Mouse (Mus musculus) limb, embryonic 14.5 days (tissue): ENCODE measurements at regions not wholly inside any gene's neighbourhood (a gene's known extent, or its start where the extent isn't known, plus 50 kb on each side); places are given as distances from the start of the nearest gene placed in this dataset.
"Not testable (repeated sequence)": the region's sequence is repeated elsewhere in the genome, so short reads cannot be mapped to it uniquely, and the experiment has no call there.

Experiments used
- ATAC-seq: fragments of 200-750 bp; cut with Nextera tagmentation; 2 replicates; pipeline ENCODE4 v1.8.0; 2017; ENCODE audit warnings: low read depth, moderate number of reproducible peaks, moderate TSS enrichment; ENCODE audit not compliant: low FRiP score
- DNase-seq: peaks from one replicate; pipeline ENCODE4 v3.0.0-alpha.2; 2015; ENCODE audit warnings: low spot score
- H3K27ac ChIP-seq: fragments of 300-500 bp; sonication (generic); replicated peaks from 2 replicates; pipeline ENCODE4 v1.5.1; 2014; ENCODE audit warnings: low read depth, mild to moderate bottlenecking, low read length, moderate library complexity, mixed read lengths
- H3K27me3 ChIP-seq: fragments of 300-500 bp; sonication (generic); 2 replicates; pipeline ENCODE4 v1.6.1; 2014; ENCODE audit warnings: low read length, mixed read lengths; ENCODE audit not compliant: control insufficient read depth, insufficient read depth
- H3K36me3 ChIP-seq: fragments of 300-500 bp; sonication (generic); 2 replicates; pipeline ENCODE4 v1.6.1; 2014; ENCODE audit warnings: mild to moderate bottlenecking, low read length, moderate library complexity, mixed read lengths; ENCODE audit not compliant: control insufficient read depth, insufficient read depth
- H3K4me1 ChIP-seq: fragments of 300-500 bp; sonication (generic); 2 replicates; pipeline ENCODE4 v1.6.1; 2014; ENCODE audit warnings: antibody characterized with exemption, low read length, mixed read lengths; ENCODE audit not compliant: control insufficient read depth, insufficient read depth
- H3K4me2 ChIP-seq: fragments of 300-500 bp; sonication (generic); replicated peaks from 2 replicates; pipeline ENCODE4 v1.6.1; 2014; ENCODE audit warnings: low read depth, mild to moderate bottlenecking, low read length, moderate library complexity; ENCODE audit not compliant: severe bottlenecking
- H3K4me3 ChIP-seq: fragments of 300-500 bp; sonication (generic); replicated peaks from 2 replicates; pipeline ENCODE4 v1.5.1; 2014; ENCODE audit warnings: low read length
- H3K9ac ChIP-seq: fragments of 300-500 bp; sonication (generic); 2 replicates; pipeline ENCODE4 v1.6.1; 2014; ENCODE audit warnings: mild to moderate bottlenecking, low read depth, low read length, moderate library complexity; ENCODE audit not compliant: severe bottlenecking
- H3K9me3 ChIP-seq: fragments of 300-500 bp; sonication (generic); 2 replicates; pipeline ENCODE4 v1.6.1; 2016; ENCODE audit warnings: low read length; ENCODE audit not compliant: control insufficient read depth
- POLR2A ChIP-seq: fragments of 200-500 bp; IDR thresholded peaks from 2 replicates; pipeline ENCODE4 v1.8.0; 2012; ENCODE audit warnings: inconsistent platforms, mild to moderate bottlenecking, moderate library complexity, borderline replicate concordance; ENCODE audit not compliant: insufficient read depth, insufficient read length; ENCODE audit errors: extremely low read depth
- WGBS: fragments of 180-500 bp; shearing (Covaris S2); extraction: QIAGEN DNeasy Blood & Tissue Kit; methylation state at CpG from one replicate; pipeline ENCODE4 v1.1.7; 2014; 5-methylcytosine and 5-hydroxymethylcytosine counted together

GRCm38 (mm10) chr13:83762484-83762883 is 258.6 kb downstream of the Mef2c start:
- no peak for DNase-seq
- ATAC-seq = no peak
- H3K27me3 ChIP-seq = no peaks in the 10 kb centered on the region
- TF ChIP-seq POLR2A = no peak
- H3K9ac ChIP-seq = no peak overlapping the region
- no peaks in the 10 kb centered on the region for H3K9me3 ChIP-seq
- H3K4me2 ChIP-seq = no peak overlapping the region
- H3K4me3 ChIP-seq = no peak overlapping the region
- 89% methylated on average over 1 of the region's 1 CpGs for WGBS
- H3K27ac ChIP-seq = no peak overlapping the region
- no peaks in the 10 kb centered on the region for H3K4me1 ChIP-seq
- no peaks in the 10 kb centered on the region for H3K36me3 ChIP-seq

- not testable (repeated sequence) for ATAC-seq
Observed at GRCm38 (mm10) chr13:83763288-83763687, 259.5 kb downstream of the Mef2c start.

DNA sequence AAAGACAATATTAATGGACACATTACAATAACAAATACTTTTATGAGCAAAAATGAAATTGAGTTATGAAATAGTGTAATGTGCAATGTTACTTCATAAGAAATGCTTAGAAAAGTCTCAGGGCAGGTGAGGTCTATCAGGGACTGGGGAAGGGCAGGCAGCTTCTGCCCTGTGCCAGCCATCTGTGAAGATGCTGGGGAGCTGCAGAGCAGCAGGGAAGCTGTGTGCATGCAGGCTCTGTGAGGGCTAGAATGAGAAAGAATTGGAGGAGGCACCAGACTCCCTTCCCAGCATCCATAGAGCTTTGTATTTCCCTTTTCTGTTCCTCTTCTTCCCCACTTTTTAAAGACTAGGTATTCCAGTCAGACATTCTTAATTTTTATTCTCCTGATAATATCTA is 281.8 kb downstream of the Mef2c start:
- no peak for ATAC-seq
- no peak overlapping the region for H3K9ac ChIP-seq
- no peaks in the 10 kb centered on the region for H3K4me1 ChIP-seq

More at GRCm38 (mm10) chr13:83763288-83763687, 259.5 kb downstream of the Mef2c start:
- H3K4me1 ChIP-seq, H3K4me2 ChIP-seq, H3K9me3 ChIP-seq, H3K36me3 ChIP-seq, H3K4me3 ChIP-seq, H3K27me3 ChIP-seq, H3K9ac ChIP-seq, DNase-seq, H3K27ac ChIP-seq: not testable (repeated sequence)
- 82% methylated on average over 5 of the region's 5 CpGs for WGBS

DNA sequence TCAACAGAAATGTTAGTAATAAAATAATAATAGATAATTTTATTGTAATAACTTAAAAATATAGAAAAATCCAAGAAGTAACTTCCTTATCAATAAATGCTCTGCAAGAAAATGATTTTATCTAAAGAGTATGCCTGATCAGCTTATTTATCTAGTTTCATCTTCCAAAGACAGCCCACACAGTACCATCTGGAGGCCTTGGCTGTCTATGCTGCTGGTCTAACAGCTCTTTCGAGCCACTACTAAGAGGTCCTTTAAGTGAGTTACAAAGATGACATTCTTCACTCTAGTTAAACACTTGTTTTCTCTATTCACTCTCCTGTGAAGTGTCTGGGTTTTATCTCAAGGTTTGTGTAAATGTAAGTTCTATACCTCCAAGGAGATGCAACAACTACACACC is 305.7 kb downstream of the Mef2c start:
- 86% methylated on average over 1 of the region's 1 CpGs for WGBS
- Histone ChIP-seq H3K9me3 (no peaks in the 10 kb centered on the region), H3K4me3 (no peak overlapping the region), H3K36me3 (no peaks in the 10 kb centered on the region), H3K4me1 (no peaks in the 10 kb centered on the region), H3K27ac (no peak overlapping the region), H3K9ac (no peak overlapping the region), H3K4me2 (no peak overlapping the region), H3K27me3 (no peaks in the 10 kb centered on the region)
- no peak for ATAC-seq
- DNase-seq = no peak
- no peak for TF ChIP-seq POLR2A

More for the DNA sequence above, 281.8 kb downstream of the Mef2c start:
- no peak overlapping the region for H3K4me3 ChIP-seq
- H3K27ac ChIP-seq = no peak overlapping the region
- no peak for TF ChIP-seq POLR2A
- H3K36me3 ChIP-seq = no peaks in the 10 kb centered on the region
- no peaks in the 10 kb centered on the region for H3K9me3 ChIP-seq
- no peak overlapping the region for H3K4me2 ChIP-seq
- H3K27me3 ChIP-seq = no peaks in the 10 kb centered on the region
- DNase-seq = no peak

GRCm38 (mm10) chr13:83820291-83820690 is 316.5 kb downstream of the Mef2c start:
- no peaks in the 10 kb centered on the region for H3K9me3 ChIP-seq
- no peaks in the 10 kb centered on the region for H3K4me1 ChIP-seq
- DNase-seq = no peak
- TF ChIP-seq POLR2A = no peak
- H3K9ac ChIP-seq = no peak overlapping the region
- H3K27me3 ChIP-seq = no peaks in the 10 kb centered on the region
- 23% methylated on average over 4 of the region's 4 CpGs for WGBS
- H3K27ac ChIP-seq = no peak overlapping the region
- H3K4me3 ChIP-seq = no peak overlapping the region
- no peak for ATAC-seq
- no peak overlapping the region for H3K4me2 ChIP-seq
- H3K36me3 ChIP-seq = no peaks in the 10 kb centered on the region

DNA sequence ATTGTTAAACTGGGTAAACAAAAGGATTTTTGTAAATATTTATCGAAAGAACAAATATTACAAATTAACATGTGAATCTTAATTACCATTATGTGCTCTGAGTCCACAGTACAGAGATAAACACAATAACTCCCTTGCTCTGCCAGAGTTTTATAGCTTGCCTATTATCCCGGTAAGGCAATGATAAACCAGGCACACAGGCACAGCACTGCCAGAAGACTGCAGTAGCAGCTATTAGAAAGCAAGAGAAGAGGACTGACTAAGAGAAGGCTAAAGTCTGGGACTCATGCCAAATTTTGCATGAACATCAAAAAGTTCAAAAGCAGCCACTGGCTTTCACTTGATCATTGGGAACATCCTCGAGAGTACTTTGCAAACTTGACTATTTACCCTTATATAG is 316.9 kb downstream of the Mef2c start:
- ATAC-seq = no peak

More for the DNA sequence above, 316.9 kb downstream of the Mef2c start:
- no peaks in the 10 kb centered on the region for H3K36me3 ChIP-seq
- no peak for TF ChIP-seq POLR2A
- no peak overlapping the region for H3K27ac ChIP-seq
- whole genome bisulfite sequencing = 55% methylated on average over 3 of the region's 3 CpGs
- no peaks in the 10 kb centered on the region for H3K4me1 ChIP-seq
- H3K27me3 ChIP-seq = no peaks in the 10 kb centered on the region
- no peak overlapping the region for H3K9ac ChIP-seq
- no peaks in the 10 kb centered on the region for H3K9me3 ChIP-seq
- no peak for DNase-seq
- no peak overlapping the region for H3K4me3 ChIP-seq
- no peak overlapping the region for H3K4me2 ChIP-seq
